Mouse (Mus musculus) adrenal gland (tissue): Measurements from ENCODE around the gene Sprr3.
"Not testable (repeated sequence)": the region's sequence is repeated elsewhere in the genome, so short reads cannot be mapped to it uniquely, and the experiment has no call there.

Source experiments
- intact Hi-C: fragments of 180-260 bp; cut with DNase I; formaldehyde crosslinking; loops from one replicate; pipeline ENCODE4 v1.15.1; 2025
- long read RNA-seq, 2 experiments: library from polyadenylated mRNA; unstranded; transcript quantifications; one replicate each; pipeline ENCODE4 v2.0.0; 2020; ENCODE audit warnings: borderline replicate concordance in 1 of 2; ENCODE audit not compliant: insufficient replicate concordance in 1 of 2

The Sprr3 gene
- long read RNA-seq, experiment 1, result 0 reads
- long read RNA-seq, experiment 2, result 0 reads

DNA sequence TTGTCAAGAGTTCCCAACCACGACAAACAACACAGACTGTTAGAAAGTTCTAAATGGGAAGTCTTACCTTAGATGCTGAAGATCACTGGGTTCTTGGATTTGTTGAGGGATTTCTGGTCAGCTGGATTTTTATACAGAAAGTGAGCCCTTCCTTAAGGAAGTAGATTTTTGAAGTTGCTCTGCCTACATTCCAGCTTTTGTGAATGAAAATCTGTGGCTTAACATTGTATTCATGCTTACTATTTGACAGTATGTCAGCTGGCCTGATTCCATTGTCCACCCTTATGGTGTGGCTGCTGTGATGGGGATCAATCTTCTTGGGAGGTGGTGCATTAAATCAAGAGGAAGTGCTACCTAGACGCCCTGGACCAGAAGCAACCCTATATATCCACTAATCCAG is at the start of gene Sprr3:
TSS of gene Sprr3 (minus strand) at position 101 of the 400 bp plus-strand sequence.
- intact Hi-C loops, result no loop called here

DNA sequence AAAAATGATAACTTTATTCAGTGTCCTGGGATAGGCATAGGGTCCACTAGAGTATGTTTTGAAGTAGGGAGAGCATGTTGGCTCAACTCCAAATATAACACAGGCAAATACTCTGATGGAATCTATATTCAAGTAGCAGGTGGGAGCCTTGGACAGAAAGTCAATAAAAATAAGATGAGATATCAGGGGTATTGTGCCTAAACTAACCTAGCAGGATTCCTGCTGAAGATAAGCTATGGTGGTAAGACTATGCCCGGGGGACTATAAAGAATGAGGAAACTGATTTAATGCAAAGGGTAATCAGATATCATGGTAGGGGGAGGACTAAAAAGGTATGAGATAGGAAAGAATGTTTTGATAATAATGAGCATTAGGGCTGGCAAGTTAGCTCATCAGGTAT is 49.7 kb upstream of the Sprr3 start:
- intact Hi-C loops, result no loop called here

- intact Hi-C loops, result no loop called here
These were observed 45.0 kb upstream of the Sprr3 start for GRCm38 (mm10) chr3:92503528-92503927.

DNA sequence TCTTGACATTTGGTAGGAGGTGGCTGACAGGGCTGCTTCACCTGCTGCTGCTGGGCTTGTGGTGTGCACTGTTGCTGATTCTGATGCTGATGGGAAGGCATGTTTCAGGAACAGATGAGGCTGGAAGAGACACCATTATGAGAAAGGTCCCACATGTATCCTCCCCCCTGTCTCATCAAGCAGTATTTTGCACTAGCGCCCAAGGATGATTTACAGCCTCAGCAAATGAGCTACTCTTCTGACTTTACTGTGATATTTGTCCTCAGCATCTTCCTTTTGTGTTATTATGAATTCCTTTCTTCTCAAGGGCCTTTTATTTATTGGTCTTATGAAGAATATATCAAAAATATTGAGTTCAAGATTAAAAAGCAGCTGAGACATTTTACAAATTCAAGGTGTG is 41.9 kb upstream of the Sprr3 start, which contains the start of gene Sprr4:
TSS of gene Sprr4 (minus strand) at position 101 of the 400 bp plus-strand sequence.
- intact Hi-C loops, result no loop called here

DNA sequence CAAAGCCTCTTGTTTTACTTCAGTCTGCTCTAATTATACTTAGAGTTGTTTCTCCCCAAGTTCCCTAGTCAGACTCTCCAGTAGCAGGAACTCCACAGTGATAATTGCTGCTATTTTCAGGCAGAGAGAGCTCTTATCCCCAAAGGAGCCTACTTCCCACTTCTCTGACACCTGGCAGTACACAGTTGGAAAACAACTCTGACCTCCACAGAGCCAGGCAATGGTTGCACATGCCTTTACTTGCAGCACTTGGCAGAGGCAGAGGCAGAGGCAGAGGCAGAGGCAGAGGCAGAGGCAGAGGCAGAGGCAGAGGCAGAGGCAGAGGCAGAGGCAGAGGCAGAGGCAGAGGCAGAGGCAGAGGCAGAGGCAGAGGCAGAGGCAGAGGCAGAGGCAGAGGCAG is 31.7 kb upstream of the Sprr3 start:
- intact Hi-C loops, result not testable (repeated sequence)

DNA sequence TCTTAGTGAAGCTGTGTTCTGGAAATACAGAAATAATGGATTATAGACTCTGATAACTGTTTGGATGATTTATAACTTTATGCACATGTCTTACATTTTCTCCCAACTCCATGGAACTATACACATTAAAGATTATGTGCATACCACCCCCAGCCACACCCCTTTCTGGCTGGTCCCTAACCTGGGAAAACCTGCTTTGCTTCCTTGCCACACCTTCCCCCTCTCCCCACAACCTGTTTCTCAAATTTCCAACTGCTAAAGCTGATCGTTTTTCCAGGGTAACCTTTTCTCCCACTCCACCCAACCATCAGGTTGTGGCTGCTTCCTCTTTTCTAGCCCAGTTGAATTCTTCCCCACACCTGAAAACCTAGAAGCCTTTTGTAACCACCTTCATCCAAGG is 27.8 kb upstream of the Sprr3 start:
- intact Hi-C loops, result no loop called here

DNA sequence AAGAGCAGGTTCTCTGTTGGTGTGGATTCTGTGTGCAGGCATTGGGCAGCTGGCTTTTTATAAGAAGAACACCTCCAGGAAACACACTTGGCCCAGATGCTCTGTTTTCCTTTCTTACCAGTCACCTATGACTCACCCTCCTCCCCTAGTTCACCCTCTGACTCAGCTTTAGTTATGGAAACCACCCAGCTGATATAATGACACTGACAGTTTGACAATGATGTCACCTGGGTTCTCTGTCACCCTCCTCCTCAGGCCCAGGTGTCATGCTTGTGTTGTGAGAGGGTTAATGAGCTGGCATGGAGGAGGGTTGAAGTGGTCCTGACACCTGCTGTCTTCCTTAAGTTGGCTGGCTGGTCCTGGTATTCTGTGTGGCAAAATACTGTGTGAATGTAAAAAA is 27.3 kb upstream of the Sprr3 start, which contains the start of gene Sprr1a:
TSS of gene Sprr1a (minus strand) at position 33 of the 400 bp plus-strand sequence.
- intact Hi-C loops, result no loop called here

GRCm38 (mm10) chr3:92481249-92481648 is 22.7 kb upstream of the Sprr3 start:
- intact Hi-C loops, result not testable (repeated sequence)

DNA sequence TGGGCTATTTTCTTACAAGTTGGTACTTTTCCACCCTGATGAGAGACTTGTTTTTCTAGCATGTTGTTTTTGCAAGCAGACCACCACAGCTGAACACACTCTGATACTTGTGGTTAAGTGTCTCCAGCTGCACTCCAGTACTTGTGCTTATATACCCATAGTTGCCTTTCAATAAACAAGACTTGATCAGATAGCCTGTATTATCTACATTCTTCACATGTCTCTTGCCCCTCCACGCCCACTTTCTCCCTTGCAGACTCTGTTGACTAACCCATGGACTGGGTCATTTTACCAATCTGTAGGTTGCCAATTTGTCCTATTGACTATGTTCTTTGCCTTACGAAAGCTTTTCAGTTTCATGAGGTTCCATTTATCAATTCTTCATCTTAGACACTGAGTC is 11.6 kb upstream of the Sprr3 start:
- intact Hi-C loops, result no loop called here

- intact Hi-C loops, result no loop called here
These were observed 8.9 kb upstream of the Sprr3 start for GRCm38 (mm10) chr3:92467424-92467823.

GRCm38 (mm10) chr3:92466576-92466975 is 8.1 kb upstream of the Sprr3 start:
- intact Hi-C loops, result no loop called here

- intact Hi-C loops, result no loop called here
These were observed 3.4 kb downstream of the Sprr3 start for GRCm38 (mm10) chr3:92455151-92455550.

DNA sequence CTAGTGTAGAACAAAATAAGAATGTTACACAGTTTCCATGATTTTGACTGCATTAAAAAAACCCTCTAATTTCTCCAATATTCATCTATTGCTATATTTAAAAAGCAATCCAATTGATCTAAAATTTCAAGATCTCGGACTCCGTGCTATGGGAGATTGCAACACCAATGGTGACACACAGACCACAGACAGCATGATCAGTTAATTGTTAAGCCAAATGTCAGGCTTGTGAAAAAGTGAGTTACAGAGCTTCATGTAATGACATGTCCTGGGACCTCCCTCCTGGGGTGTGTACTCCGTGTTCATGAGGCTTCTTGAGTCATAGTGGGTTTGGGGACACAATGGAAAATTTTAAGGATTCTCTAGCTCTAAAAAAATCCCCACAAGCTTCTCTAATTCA is 18.3 kb downstream of the Sprr3 start:
- intact Hi-C loops, result no loop called here

DNA sequence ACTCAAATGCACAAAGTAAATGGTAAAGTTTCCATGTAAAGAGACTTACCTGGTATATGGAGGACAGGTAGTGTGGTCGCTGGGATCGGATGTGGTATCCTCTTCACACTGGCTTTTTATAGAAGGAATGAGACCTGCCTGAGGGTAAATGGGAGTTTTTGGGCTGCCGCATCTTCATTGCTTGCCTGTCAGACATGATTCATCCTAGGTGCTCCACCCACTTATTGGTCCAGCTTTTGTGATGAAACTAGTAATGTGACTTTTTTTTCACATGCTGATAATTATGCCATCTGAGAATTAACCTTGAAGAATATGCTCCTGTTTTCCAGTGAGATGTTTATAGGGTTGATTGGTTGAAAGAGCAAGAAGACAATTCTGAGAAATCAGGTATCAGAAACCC is 19.8 kb downstream of the Sprr3 start, which contains the start of gene Sprr1b:
TSS of gene Sprr1b (minus strand) at position 101 of the 400 bp plus-strand sequence.
- intact Hi-C loops, result no loop called here

GRCm38 (mm10) chr3:92432282-92432681 is 26.2 kb downstream of the Sprr3 start, which contains the start of gene Sprr2k:
Gene Sprr2k (plus strand): TSS chr3:92432582.
- intact Hi-C loops, result no loop called here

DNA sequence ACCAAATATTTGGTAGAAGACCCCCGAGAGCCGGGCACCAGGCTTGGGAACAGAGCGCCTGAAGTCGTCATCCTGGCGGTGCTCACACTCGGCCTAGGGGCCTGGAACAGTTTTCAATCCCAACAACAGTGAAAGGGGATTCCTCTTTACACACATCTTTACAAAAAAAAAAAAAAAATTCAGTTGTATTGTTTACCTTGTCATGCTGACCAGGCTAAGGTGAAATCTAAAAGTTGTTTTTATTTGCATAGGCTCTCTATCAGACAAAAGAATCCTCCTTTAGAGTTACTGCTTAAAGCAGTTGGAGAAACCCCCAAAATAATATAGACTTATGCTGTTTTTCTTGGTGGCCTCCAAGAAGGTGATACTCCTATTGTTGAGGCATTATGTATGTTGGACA is 29.2 kb downstream of the Sprr3 start, which contains the start of gene Gm9774:
TSS of gene Gm9774 (minus strand) at position 101 of the 400 bp plus-strand sequence.
- intact Hi-C loops, result no loop called here

DNA sequence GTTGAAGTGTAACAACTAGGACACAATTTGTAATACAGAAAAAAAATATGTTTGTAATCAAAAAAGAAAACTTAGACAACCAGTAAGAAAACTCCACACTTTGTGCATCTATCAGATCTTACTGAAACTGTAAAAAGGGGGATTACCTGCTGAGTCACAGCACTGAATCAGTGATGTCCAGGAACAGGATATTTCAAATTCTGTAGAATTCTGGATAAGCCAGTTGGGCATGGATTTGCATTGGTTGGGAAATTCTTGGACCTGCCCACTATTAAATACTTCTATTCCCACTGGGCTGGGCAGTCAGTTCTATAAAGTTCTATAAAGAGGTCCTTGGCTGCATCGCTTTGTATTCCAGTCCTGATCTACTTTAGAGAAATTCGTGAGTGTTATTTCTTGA is 40.7 kb downstream of the Sprr3 start, which contains the start of gene Sprr2j-ps:
TSS of gene Sprr2j-ps (plus strand) at position 301 of the 400 bp plus-strand sequence.
- intact Hi-C loops, result no loop called here

DNA sequence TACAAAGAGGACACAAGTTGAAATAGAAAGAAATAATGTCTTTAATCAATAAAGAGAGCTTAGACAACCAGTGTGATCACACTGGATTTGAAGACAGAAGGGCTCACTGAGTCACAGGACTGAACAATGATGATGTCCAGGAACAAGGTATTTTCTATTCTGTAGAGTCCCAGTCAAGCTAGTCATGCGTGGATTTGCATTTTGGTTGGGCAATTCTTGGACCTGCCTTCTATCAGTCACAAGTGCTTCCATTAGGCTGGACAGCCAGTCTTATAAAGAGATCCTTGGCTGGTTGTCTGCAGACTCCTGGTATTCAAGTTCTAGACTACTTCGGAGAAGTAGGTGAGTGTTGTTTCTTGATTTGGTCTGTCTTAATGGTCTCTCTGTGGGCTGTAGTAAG is 50.8 kb downstream of the Sprr3 start, which contains the start of gene Sprr2i:
TSS of gene Sprr2i (plus strand) at position 301 of the 400 bp plus-strand sequence.
- intact Hi-C loops, result no loop called here
